Mouse (Mus musculus): ENCODE measurements around the gene Serpinb5.
"Not testable (repeated sequence)": the region's sequence is repeated elsewhere in the genome, so short reads cannot be mapped to it uniquely, and the experiment has no call there.

Gene Serpinb5

GRCm38 (mm10) chr1:106860847-106861246 lies at the start of gene Serpinb5:
Gene Serpinb5, plus strand, starts transcription at chr1:106861173.
- no peak for DNase-seq (ENCODE audit: low read depth, low spot score)

DNA sequence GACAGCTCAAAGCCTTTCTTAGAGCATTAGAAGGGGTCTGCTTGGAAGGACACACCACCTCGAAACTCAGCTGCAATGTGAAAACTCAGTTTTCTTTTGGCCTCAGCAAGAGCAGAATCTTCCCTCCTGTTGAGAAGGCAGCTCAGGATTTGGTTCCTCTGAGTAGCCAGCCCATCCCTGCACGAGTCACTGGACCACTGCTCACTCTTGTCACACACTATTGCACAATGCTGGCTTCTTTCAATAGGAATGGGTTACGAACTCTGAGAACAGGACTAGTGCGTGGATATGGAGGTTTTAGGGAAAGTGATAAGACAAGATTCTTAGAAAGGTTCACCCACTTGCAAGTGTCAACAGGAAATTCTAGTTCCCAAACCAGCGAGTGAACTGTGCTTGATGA lies 46.1 kb upstream of the Serpinb5 start:
- DNase-seq (ENCODE audit: low read depth, low spot score) = no peak

DNA sequence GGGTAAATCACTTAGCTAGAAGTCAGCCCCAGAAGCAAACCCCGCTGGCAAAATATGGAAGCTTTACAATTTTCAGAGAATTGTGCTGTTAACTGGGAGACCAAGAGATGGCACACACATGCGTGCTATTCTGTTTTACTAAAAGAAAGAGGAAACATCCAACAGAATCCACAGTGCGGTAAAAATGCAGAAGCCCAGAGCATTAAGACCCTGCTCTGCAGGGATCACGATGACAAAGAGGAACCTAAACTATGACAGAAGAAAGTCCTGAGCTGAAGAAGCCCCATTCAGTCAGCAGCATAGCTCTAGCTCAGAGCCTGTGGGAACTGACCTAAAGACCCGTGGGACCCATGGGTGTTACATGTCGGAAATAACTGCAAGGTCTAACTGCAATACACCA lies 45.7 kb upstream of the Serpinb5 start:
- DNase-seq (ENCODE audit: low read depth, low spot score) = no peak

DNA sequence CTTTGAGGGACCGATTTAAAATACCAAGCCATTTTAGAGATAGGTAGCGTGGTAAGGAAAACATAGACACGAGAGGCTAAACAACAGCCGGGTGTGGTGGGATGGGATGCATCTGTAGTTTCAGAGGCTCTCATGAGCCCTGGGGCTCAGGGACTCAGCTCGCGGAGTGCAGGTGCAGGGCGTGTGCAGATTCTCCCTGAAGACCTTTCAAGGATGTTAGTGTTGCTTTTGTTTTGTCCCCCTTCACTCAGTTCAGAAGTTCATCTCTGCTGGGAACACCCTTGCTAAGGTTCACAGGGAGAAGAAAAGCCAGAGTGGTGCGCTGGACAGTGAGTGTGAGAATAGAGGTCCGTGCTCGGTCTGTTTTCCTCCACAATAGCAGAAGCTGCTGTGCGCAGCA lies 44.2 kb upstream of the Serpinb5 start:
- DNase-seq (ENCODE audit: low read depth, low spot score) = no peak

GRCm38 (mm10) chr1:106818323-106818722 lies 42.6 kb upstream of the Serpinb5 start:
- no peak for DNase-seq (ENCODE audit: low read depth, low spot score)

DNA sequence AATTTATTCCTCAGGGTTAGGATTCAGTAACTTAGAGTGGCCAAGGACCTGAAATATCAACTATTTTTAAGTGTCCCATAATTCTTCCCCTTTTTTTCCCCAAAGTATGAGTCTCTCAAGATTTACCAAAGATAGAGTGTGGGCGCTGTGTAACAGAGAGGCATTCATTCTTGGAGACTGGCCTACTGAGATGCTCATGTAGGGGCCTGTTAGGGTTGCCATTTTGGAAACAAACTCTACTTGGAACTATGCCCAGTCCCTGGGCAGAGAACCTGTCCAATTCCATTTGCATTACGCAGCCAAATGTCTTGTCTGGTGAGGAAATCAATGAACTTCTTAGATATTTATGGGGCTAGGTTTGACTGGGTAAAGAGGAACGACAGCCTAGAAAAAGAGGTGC lies 38.7 kb upstream of the Serpinb5 start:
- DNase-seq (ENCODE audit: low read depth, low spot score) = no peak

DNA sequence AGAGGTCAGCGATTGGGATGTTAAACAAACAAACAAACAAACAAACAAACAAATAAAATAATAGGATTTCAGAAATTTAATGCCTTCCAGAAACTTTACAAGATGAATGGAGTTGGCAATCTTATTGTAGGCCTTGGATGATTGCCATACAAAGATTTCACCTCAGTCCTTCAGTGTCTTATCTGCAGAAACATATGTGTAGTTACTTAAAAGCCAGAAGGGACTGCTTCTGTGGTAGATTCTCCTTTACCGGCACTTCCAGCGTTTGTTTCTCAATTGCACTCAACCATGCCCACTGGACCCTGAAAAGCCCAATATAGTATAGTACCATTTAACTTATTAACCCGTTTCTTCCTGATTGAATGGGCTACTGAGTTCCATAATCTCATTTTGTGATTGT lies 32.2 kb upstream of the Serpinb5 start:
- no peak for DNase-seq (ENCODE audit: low read depth, low spot score)

DNA sequence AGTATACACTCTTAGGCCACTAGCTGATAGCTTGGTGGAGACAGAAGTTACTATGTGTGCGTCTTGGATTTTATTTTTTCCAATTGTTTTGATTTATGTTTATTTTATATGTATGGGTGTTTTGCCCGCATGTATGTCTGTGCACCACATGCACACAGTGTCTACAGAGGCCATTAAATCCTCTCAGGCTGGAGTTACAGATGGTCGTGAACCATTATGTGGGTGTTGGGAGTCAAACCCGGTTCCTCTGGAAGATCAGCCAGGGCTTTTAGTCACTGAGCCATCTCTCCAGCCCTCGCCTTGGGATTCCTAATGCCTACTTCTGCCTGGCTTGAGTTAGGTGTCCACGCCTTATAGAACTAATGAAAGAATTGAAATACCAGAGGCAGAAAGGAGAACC lies 4.6 kb downstream of the Serpinb5 start:
- DNase-seq (ENCODE audit: low read depth, low spot score) = no peak

DNA sequence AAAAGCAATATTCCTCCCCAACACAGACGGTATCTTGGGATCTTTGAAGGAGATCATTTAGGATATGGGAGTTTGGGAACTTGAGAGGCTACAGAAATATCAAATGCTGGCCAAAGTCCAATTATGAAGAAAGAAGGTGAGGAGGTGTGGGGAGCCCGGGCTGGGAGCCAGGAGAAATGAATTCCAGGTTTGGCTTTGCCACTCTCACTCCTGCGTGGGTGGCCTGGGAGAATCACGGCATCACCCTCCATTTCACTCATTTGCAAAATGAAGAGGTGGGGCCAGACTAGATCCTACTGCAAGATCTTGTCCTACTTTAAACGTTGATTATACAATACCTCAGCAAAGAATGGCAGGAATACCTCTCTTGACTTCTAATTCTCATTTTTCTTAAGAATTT lies 5.1 kb downstream of the Serpinb5 start:
- DNase-seq (ENCODE audit: low read depth, low spot score) = no peak

DNA sequence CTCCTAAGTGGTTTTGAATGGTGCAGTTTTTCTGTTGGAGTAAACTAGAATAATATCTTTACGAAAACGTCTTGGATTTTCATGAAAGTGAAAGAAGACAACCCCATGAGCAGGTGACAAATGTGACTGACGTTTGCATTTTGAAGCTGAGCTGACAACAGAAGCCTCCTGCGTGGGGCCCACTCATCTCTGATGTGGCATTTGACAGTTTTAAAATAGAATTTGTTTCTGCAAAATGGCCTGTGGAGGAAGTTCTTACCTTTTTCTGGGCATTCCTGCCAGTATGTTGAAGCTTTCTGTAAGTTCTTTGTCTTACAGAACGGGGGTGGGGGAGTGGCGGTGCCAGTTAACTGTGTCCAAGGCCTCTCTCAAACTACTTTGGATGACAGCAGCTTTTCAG lies 5.8 kb downstream of the Serpinb5 start:
- DNase-seq (ENCODE audit: low read depth, low spot score) = no peak

DNA sequence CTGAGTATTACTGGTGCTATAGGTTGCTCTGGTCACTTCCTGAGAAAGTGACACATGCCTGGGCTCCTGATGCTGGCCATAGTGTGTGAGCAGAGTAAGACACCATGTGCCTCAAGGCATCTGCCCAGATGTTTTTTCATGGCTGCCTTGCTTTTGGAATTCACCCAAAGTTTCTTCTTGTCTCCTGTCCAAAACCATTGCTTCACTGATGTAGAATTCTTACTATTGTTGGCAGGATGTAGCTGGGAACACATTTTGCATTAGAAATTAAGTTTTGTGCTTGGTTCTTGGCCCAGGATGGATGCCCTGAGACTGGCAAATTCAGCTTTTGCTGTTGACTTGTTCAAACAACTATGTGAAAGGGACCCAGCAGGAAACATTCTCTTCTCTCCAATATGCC lies 9.0 kb downstream of the Serpinb5 start:
- DNase-seq (ENCODE audit: low read depth, low spot score) = no peak

- DNase-seq (ENCODE audit: low read depth, low spot score) = no peak
Observed at GRCm38 (mm10) chr1:106875193-106875886, 14.4 kb downstream of the Serpinb5 start.

- no peak for DNase-seq (ENCODE audit: low read depth, low spot score)
Observed at GRCm38 (mm10) chr1:106876147-106876546, 15.2 kb downstream of the Serpinb5 start.

- DNase-seq (ENCODE audit: low read depth, low spot score) = no peak
Observed at GRCm38 (mm10) chr1:106882723-106883122, 21.8 kb downstream of the Serpinb5 start.

DNA sequence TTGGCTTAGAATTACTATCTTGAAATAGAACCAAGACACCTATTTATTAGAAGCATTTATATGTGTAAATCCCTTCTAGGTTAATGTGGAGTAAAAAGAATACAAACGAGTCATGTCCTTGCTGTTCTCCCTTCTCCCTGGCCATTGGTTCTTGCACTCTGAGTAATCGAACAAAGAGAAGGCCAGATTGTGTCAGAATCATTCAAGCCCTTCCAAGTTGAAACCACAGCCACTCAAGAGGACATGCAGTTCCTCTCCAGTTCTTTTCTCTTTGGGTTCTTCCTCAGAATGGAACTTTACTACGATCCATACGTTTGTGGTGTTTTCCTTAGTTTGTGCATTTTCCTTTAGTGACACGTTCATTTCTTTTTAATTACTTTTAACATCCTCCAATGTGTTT lies 22.4 kb downstream of the Serpinb5 start:
- no peak for DNase-seq (ENCODE audit: low read depth, low spot score)

GRCm38 (mm10) chr1:106883812-106884211 lies 22.8 kb downstream of the Serpinb5 start:
- DNase-seq (ENCODE audit: low read depth, low spot score) = no peak

DNA sequence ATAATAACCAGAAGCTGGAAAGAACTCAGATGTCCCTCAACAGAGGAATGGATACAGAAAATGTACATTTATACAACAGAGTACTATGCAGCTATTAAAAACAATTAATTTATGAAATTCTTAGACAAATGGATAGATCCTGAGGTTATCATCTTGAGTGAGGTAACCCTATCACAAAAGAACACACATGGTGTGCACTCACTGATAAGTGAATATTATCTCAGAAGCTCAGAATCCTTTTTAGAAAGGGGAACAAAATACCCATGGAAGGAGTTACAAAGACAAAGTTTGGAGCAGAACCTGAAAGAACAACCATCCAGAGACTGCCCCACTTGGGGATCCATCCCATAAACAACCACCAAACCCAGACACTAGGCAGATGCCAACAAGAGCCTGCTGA lies 34.2 kb downstream of the Serpinb5 start:
- not testable (repeated sequence) for DNase-seq (ENCODE audit: low read depth, low spot score)

- no peak for DNase-seq (ENCODE audit: low read depth, low spot score)
Observed at GRCm38 (mm10) chr1:106901406-106901805, 40.4 kb downstream of the Serpinb5 start.

DNA sequence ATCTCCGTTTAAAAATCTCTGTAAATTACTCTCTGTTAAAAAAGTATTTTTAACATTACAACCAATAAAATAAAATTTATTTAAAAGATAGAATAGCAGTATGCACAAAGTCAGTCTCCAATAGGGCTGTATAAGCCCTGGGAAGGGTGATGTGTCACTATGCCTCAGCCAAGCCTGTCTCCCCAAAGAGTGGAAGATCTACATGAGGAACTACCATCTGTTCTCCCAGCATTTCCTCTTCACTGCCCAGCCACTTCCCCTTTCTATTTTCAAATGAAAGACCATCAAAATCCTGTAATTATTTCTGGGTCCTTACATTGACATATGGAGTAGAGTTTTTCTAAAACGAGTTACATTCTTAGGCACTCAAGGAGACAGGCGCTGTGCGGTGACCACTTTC lies 71.0 kb downstream of the Serpinb5 start:
- no peak for DNase-seq (ENCODE audit: low read depth, low spot score)

Measured in brain, embryonic 18.5 days (tissue).